Mouse (Mus musculus): ENCODE data around the gene Rusc2. TPM values are rescaled to one million over a fixed set of nuclear protein-coding genes. Genes with fewer than 3 reads are reported as not detected.

Gene Rusc2
- polyA plus RNA-seq, 1 experiment = 30.0 TPM

GRCm38 (mm10) chr4:43427501-43428179 is 45.9 kb downstream of the Rusc2 start:
- H3K27me3 ChIP-seq (ENCODE audit: control insufficient read depth, insufficient read depth, low read length) = no peaks in the 10 kb centered on the region

GRCm38 (mm10) chr4:43428180-43428861 is 46.5 kb downstream of the Rusc2 start:
- Histone ChIP-seq H3K36me3 (ENCODE audit: control insufficient read depth, insufficient read depth, low read length) (no peaks in the 10 kb centered on the region), H3K4me3 (ENCODE audit: control insufficient read depth, low read depth, low read length) (no peak overlapping the region), H3K4me1 (ENCODE audit: control insufficient read depth, insufficient read depth, low read length) (peaks cover 27% of the 10 kb centered on the region), H3K27me3 (ENCODE audit: control insufficient read depth, insufficient read depth, low read length) (no peaks in the 10 kb centered on the region), H3K27ac (ENCODE audit: control insufficient read depth, insufficient read depth, low read depth, low read length) (no peak overlapping the region)
- no peak for TF ChIP-seq CTCF (IDR thresholded peaks at IDR 0.05; ENCODE audit: control insufficient read depth, insufficient read depth, insufficient replicate concordance, low read depth, low read length)

More at GRCm38 (mm10) chr4:43427501-43428179, 45.9 kb downstream of the Rusc2 start:
- Histone ChIP-seq H3K4me3 (ENCODE audit: control insufficient read depth, low read depth, low read length) (no peak overlapping the region), H3K36me3 (ENCODE audit: control insufficient read depth, insufficient read depth, low read length) (no peaks in the 10 kb centered on the region), H3K4me1 (ENCODE audit: control insufficient read depth, insufficient read depth, low read length) (peaks cover 27% of the 10 kb centered on the region), H3K27ac (ENCODE audit: control insufficient read depth, insufficient read depth, low read depth, low read length) (no peak overlapping the region)
- TF ChIP-seq CTCF (IDR thresholded peaks at IDR 0.05; ENCODE audit: control insufficient read depth, insufficient read depth, insufficient replicate concordance, low read depth, low read length) = no peak
- TF ChIP-seq POLR2A (IDR thresholded peaks at IDR 0.05; ENCODE audit: control insufficient read depth, low read depth, low read length) = no peak

GRCm38 (mm10) chr4:43428946-43429345 is 47.2 kb downstream of the Rusc2 start, which contains the start of gene Fam166b:
TSS of gene Fam166b (minus strand) at chr4:43429134.
- Histone ChIP-seq H3K27ac (ENCODE audit: control insufficient read depth, insufficient read depth, low read depth, low read length) (no peak within 1 kb of the TSS), H3K4me3 (ENCODE audit: control insufficient read depth, low read depth, low read length) (no peak within 1 kb of the TSS), H3K36me3 (ENCODE audit: control insufficient read depth, insufficient read depth, low read length) (no peaks in the 10 kb centered on the region), H3K4me1 (ENCODE audit: control insufficient read depth, insufficient read depth, low read length) (peaks cover 27% of the 10 kb centered on the region), H3K27me3 (ENCODE audit: control insufficient read depth, insufficient read depth, low read length) (no peaks in the 10 kb centered on the region)
- TF ChIP-seq CTCF (IDR thresholded peaks at IDR 0.05; ENCODE audit: control insufficient read depth, insufficient read depth, insufficient replicate concordance, low read depth, low read length) (no peak), POLR2A (IDR thresholded peaks at IDR 0.05; ENCODE audit: control insufficient read depth, low read depth, low read length) (no peak)

GRCm38 (mm10) chr4:43431690-43432089 is 49.9 kb downstream of the Rusc2 start:
- H3K27ac ChIP-seq (ENCODE audit: control insufficient read depth, insufficient read depth, low read depth, low read length) = no peak overlapping the region
- peak; percentile 40; the same call in 1 of the 2 replicates for TF ChIP-seq CTCF (IDR thresholded peaks at IDR 0.05; ENCODE audit: control insufficient read depth, insufficient read depth, insufficient replicate concordance, low read depth, low read length)
- no peak for TF ChIP-seq POLR2A (IDR thresholded peaks at IDR 0.05; ENCODE audit: control insufficient read depth, low read depth, low read length)
- no peaks in the 10 kb centered on the region for H3K27me3 ChIP-seq (ENCODE audit: control insufficient read depth, insufficient read depth, low read length)
- no peaks in the 10 kb centered on the region for H3K36me3 ChIP-seq (ENCODE audit: control insufficient read depth, insufficient read depth, low read length)
- peaks cover 12% of the 10 kb centered on the region for H3K4me1 ChIP-seq (ENCODE audit: control insufficient read depth, insufficient read depth, low read length)
- no peak overlapping the region for H3K4me3 ChIP-seq (ENCODE audit: control insufficient read depth, low read depth, low read length)

- Histone ChIP-seq H3K27ac (ENCODE audit: control insufficient read depth, insufficient read depth, low read depth, low read length) (no peak overlapping the region), H3K4me3 (ENCODE audit: control insufficient read depth, low read depth, low read length) (no peak overlapping the region), H3K36me3 (ENCODE audit: control insufficient read depth, insufficient read depth, low read length) (no peaks in the 10 kb centered on the region), H3K27me3 (ENCODE audit: control insufficient read depth, insufficient read depth, low read length) (no peaks in the 10 kb centered on the region), H3K4me1 (ENCODE audit: control insufficient read depth, insufficient read depth, low read length) (peaks cover 5% of the 10 kb centered on the region)
- no peak for TF ChIP-seq POLR2A (IDR thresholded peaks at IDR 0.05; ENCODE audit: control insufficient read depth, low read depth, low read length)
- no peak for TF ChIP-seq CTCF (IDR thresholded peaks at IDR 0.05; ENCODE audit: control insufficient read depth, insufficient read depth, insufficient replicate concordance, low read depth, low read length)
These were observed 51.1 kb downstream of the Rusc2 start for GRCm38 (mm10) chr4:43432832-43433231.

GRCm38 (mm10) chr4:43441639-43442038 is 59.9 kb downstream of the Rusc2 start, which contains the start of gene Tesk1:
TSS of gene Tesk1 (plus strand) at chr4:43441939.
- Histone ChIP-seq H3K36me3 (ENCODE audit: control insufficient read depth, insufficient read depth, low read length) (no peaks in the 10 kb centered on the region; the same call in 1 of the 2 replicates), H3K4me3 (ENCODE audit: control insufficient read depth, low read depth, low read length) (peak within 1 kb of the TSS; percentile 92), H3K27ac (ENCODE audit: control insufficient read depth, insufficient read depth, low read depth, low read length) (peak within 1 kb of the TSS; percentile 96), H3K4me1 (ENCODE audit: control insufficient read depth, insufficient read depth, low read length) (peaks cover 10% of the 10 kb centered on the region), H3K27me3 (ENCODE audit: control insufficient read depth, insufficient read depth, low read length) (no peaks in the 10 kb centered on the region)
- TF ChIP-seq POLR2A (IDR thresholded peaks at IDR 0.05; ENCODE audit: control insufficient read depth, low read depth, low read length) (no peak), CTCF (IDR thresholded peaks at IDR 0.05; ENCODE audit: control insufficient read depth, insufficient read depth, insufficient replicate concordance, low read depth, low read length) (no peak)

- Histone ChIP-seq H3K27ac (ENCODE audit: control insufficient read depth, insufficient read depth, low read depth, low read length) (peak overlapping the region; percentile 96), H3K36me3 (ENCODE audit: control insufficient read depth, insufficient read depth, low read length) (no peaks in the 10 kb centered on the region; the same call in 1 of the 2 replicates), H3K4me1 (ENCODE audit: control insufficient read depth, insufficient read depth, low read length) (peaks cover 10% of the 10 kb centered on the region), H3K27me3 (ENCODE audit: control insufficient read depth, insufficient read depth, low read length) (no peaks in the 10 kb centered on the region), H3K4me3 (ENCODE audit: control insufficient read depth, low read depth, low read length) (peak overlapping the region; percentile 92)
- TF ChIP-seq POLR2A (IDR thresholded peaks at IDR 0.05; ENCODE audit: control insufficient read depth, low read depth, low read length) (peak; percentile 98), CTCF (IDR thresholded peaks at IDR 0.05; ENCODE audit: control insufficient read depth, insufficient read depth, insufficient replicate concordance, low read depth, low read length) (peak; percentile 94)
These were observed 60.3 kb downstream of the Rusc2 start for GRCm38 (mm10) chr4:43442044-43442443.
